Mouse (Mus musculus): Measurements from ENCODE around the gene Slco3a1.

GRCm38 (mm10) chr7:74575678-74576077, 21.1 kb upstream of the Slco3a1 start:
- no peak for TF ChIP-seq ZC3H11A (IDR thresholded peaks at IDR 0.05; ENCODE audit: low read depth, low read length)
- no peak for TF ChIP-seq MEF2A (IDR thresholded peaks at IDR 0.05; ENCODE audit: borderline replicate concordance, low read depth, low read length)
- no peak for TF ChIP-seq CTCF (conservative IDR thresholded peaks at IDR 0.05 in 1 of 2, IDR thresholded peaks at IDR 0.05 in 1 of 2; ENCODE audit: low read depth in 2 of 2, low read length in 2 of 2)
- no peak for TF ChIP-seq POLR2A (IDR thresholded peaks at IDR 0.05; ENCODE audit: low read depth, low read length)
